Mouse (Mus musculus): ENCODE data around the gene Dip2b. TPM values are rescaled to one million over a fixed set of nuclear protein-coding genes. Genes with fewer than 3 reads are reported as not detected.

Gene Dip2b
- polyA plus RNA-seq, 1 experiment from 2014 or later, result 18.8 TPM

- no peak for ATAC-seq
- Histone ChIP-seq H3K9ac (no peak overlapping the region), H3K4me2 (no peak overlapping the region), H3K27ac (no peak overlapping the region), H3K9me3 (replicated peaks) (no peaks in the 10 kb centered on the region), H3K27me3 (no peaks in the 10 kb centered on the region), H3K4me1 (peaks cover 37% of the 10 kb centered on the region), H3K4me3 (no peak overlapping the region), H3K36me3 (ENCODE audit: poor library complexity, severe bottlenecking) (peaks cover 16% of the 10 kb centered on the region; the same call in 1 of the 2 replicates)
- 82% methylated on average over 3 of the region's 3 CpGs for WGBS
Measured at GRCm38 (mm10) chr15:100145917-100146316, 107.5 kb downstream of the Dip2b start.

- Histone ChIP-seq H3K27ac (no peak overlapping the region), H3K9me3 (replicated peaks) (no peaks in the 10 kb centered on the region), H3K4me3 (no peak overlapping the region), H3K4me2 (no peak overlapping the region), H3K27me3 (no peaks in the 10 kb centered on the region), H3K4me1 (peaks cover 10% of the 10 kb centered on the region), H3K36me3 (ENCODE audit: poor library complexity, severe bottlenecking) (peaks cover 31% of the 10 kb centered on the region), H3K9ac (no peak overlapping the region)
- ATAC-seq, result no peak
- WGBS, result 78% methylated on average over 4 of the region's 4 CpGs
Measured at GRCm38 (mm10) chr15:100150593-100150992, 112.1 kb downstream of the Dip2b start.

- Histone ChIP-seq H3K4me3 (no peak overlapping the region), H3K27me3 (no peaks in the 10 kb centered on the region), H3K27ac (no peak overlapping the region), H3K4me2 (no peak overlapping the region), H3K36me3 (ENCODE audit: poor library complexity, severe bottlenecking) (peaks cover 49% of the 10 kb centered on the region), H3K4me1 (peaks cover 7% of the 10 kb centered on the region; the same call in 1 of the 2 replicates), H3K9ac (no peak overlapping the region), H3K9me3 (replicated peaks) (no peaks in the 10 kb centered on the region)
- WGBS, result 90% methylated on average over 3 of the region's 3 CpGs
- no peak for ATAC-seq
Measured at GRCm38 (mm10) chr15:100152321-100152720, 113.9 kb downstream of the Dip2b start.

- Histone ChIP-seq H3K27me3 (no peaks in the 10 kb centered on the region), H3K4me2 (no peak overlapping the region), H3K9me3 (replicated peaks) (no peaks in the 10 kb centered on the region), H3K4me1 (peaks cover 7% of the 10 kb centered on the region; the same call in 1 of the 2 replicates), H3K4me3 (no peak overlapping the region), H3K27ac (no peak overlapping the region), H3K36me3 (ENCODE audit: poor library complexity, severe bottlenecking) (peaks cover 54% of the 10 kb centered on the region), H3K9ac (no peak overlapping the region)
- no peak for ATAC-seq
- 78% methylated on average over 3 of the region's 3 CpGs for WGBS
Measured at GRCm38 (mm10) chr15:100153024-100153423, 114.6 kb downstream of the Dip2b start.

DNA sequence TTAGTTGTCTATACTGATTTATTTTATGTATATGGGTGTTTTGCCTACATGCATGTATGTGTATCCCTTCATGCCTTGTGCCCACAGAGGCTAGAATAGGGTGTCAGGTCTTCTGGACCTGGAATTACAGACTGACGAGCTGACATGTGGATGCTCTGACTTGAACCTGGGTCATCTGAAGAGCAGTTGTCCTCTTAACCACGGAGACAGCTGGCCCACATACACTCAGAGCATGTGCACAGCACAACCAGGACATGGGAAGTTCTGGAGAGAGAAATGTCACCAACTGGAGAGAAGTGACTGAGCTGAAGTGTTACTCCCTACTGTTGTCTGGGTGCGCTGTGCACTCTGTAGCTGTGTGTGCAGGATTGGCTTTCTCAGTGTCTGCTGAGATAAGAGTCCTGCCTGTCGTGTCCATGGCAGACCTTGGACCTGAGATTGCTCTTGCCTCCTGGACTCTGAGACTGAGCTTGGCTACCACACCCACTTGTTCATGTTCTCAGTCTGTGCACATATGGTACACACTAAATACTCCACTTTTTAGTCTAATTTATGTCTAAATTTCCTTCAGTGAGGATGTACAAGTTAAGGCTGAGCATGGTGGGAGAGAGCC, 117.7 kb downstream of the Dip2b start:
- Histone ChIP-seq H3K9me3 (replicated peaks) (no peaks in the 10 kb centered on the region), H3K27me3 (no peaks in the 10 kb centered on the region), H3K4me1 (no peaks in the 10 kb centered on the region), H3K4me3 (no peak overlapping the region), H3K36me3 (ENCODE audit: poor library complexity, severe bottlenecking) (peaks cover 79% of the 10 kb centered on the region), H3K4me2 (no peak overlapping the region), H3K27ac (no peak overlapping the region), H3K9ac (no peak overlapping the region)
- no peak for ATAC-seq
- 92% methylated on average over 4 of the region's 4 CpGs for WGBS

DNA sequence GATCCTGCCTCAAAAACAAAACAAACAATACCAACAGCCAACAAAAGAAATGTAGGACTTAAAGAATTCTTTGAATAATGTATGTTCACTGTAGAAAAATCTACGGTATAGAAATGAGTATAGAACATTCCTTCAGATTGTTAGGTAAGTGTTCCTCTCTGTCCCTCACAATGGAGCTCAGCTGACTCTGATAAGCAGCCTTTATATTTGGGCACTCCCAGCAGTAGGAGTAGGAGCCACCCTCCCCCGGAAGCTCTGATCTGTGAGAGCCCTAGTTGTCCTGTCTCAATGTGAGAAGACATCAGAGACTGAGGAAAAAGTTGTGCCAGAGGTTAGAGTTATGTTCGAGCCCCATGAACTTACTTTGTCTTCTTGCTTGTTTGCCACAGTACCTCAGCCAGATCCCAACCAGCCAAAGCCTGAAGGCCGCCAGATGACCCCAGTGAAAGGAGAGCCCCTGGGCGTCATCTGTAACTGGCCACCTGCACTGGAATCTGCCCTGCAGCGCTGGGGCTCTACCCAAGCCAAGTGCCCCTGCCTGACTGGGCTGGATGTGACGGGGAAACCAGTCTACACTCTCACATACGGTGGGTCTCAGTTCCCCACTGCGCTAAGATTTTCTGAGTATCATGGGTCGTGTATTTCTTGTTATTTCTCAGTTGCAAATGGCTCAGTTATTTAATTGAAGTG, 118.5 kb downstream of the Dip2b start:
- Histone ChIP-seq H3K27ac (no peak overlapping the region), H3K4me2 (no peak overlapping the region), H3K4me3 (no peak overlapping the region), H3K4me1 (no peaks in the 10 kb centered on the region), H3K27me3 (no peaks in the 10 kb centered on the region), H3K9ac (no peak overlapping the region), H3K9me3 (replicated peaks) (no peaks in the 10 kb centered on the region), H3K36me3 (ENCODE audit: poor library complexity, severe bottlenecking) (peaks cover 85% of the 10 kb centered on the region)
- ATAC-seq, result no peak
- WGBS, result 92% methylated on average over 10 of the region's 10 CpGs

DNA sequence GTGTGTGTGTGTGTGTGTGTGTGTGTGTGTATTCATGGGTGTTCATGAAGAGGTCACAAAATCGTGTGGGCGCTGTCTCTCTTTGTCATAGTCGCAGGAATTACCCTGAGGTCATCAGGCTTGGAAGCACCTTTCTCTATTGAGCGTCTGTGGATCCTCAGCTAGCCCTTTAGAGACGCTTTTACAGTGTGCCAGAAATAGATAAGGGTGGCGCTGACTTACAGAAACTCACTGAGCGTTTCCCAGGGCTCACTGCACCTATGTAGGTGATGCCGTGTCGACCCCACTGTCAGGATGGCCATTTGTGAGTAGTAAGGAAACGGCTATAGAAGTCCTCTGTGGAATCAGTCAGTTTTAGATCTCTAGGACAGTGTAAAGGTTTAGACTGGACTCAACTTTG, 120.5 kb downstream of the Dip2b start:
- Histone ChIP-seq H3K36me3 (ENCODE audit: poor library complexity, severe bottlenecking) (peaks cover 89% of the 10 kb centered on the region), H3K27me3 (no peaks in the 10 kb centered on the region)

GRCm38 (mm10) chr15:100161747-100162280, 123.3 kb downstream of the Dip2b start:
- Histone ChIP-seq H3K4me1 (0 out of 2 replicates have a peak, but pooled peaks cover 3% of the 10 kb centered on the region), H3K27me3 (no peaks in the 10 kb centered on the region), H3K9ac (no peak overlapping the region), H3K27ac (no peak overlapping the region), H3K9me3 (replicated peaks) (no peaks in the 10 kb centered on the region), H3K4me3 (no peak overlapping the region), H3K36me3 (ENCODE audit: poor library complexity, severe bottlenecking) (peaks cover 76% of the 10 kb centered on the region), H3K4me2 (no peak overlapping the region)
- WGBS, result 90% methylated on average over 6 of the region's 6 CpGs
- no peak for ATAC-seq

More for the DNA sequence above, 120.5 kb downstream of the Dip2b start:
- 93% methylated on average over 10 of the region's 10 CpGs for WGBS
- Histone ChIP-seq H3K27ac (no peak overlapping the region), H3K9ac (no peak overlapping the region), H3K4me1 (no peaks in the 10 kb centered on the region), H3K9me3 (replicated peaks) (no peaks in the 10 kb centered on the region), H3K4me3 (no peak overlapping the region), H3K4me2 (no peak overlapping the region)
- ATAC-seq, result no peak

- 79% methylated on average over 3 of the region's 3 CpGs for WGBS
- H3K36me3 ChIP-seq (ENCODE audit: poor library complexity, severe bottlenecking), result peaks cover 79% of the 10 kb centered on the region
Measured at GRCm38 (mm10) chr15:100163381-100164051, 125.1 kb downstream of the Dip2b start.

DNA sequence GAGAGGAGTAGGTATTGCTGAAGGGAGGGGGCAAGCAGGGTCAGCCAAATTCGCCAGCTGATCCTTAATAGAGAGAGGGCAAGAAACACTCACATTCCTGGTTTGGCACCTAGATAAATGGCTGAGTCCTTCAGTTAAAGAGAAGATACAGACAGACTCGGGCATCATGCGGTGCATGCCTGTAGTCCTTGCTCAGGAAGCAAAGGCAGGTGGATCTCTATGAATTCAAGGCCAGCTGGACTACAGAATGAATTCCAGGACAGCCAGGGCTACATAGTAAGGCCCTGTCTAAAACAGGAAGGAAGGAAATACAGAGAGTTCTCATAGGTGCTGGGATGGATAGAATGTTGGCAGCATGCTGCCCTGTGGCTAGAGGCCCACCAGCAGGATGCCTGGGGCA, 128.0 kb downstream of the Dip2b start:
- 89% methylated on average over 3 of the region's 3 CpGs for WGBS
- peaks cover 77% of the 10 kb centered on the region for H3K36me3 ChIP-seq (ENCODE audit: poor library complexity, severe bottlenecking)

More at GRCm38 (mm10) chr15:100163381-100164051, 125.1 kb downstream of the Dip2b start:
- Histone ChIP-seq H3K9ac (no peak overlapping the region), H3K27me3 (no peaks in the 10 kb centered on the region), H3K4me1 (0 out of 2 replicates have a peak, but pooled peaks cover 3% of the 10 kb centered on the region), H3K4me3 (no peak overlapping the region), H3K27ac (no peak overlapping the region), H3K9me3 (replicated peaks) (no peaks in the 10 kb centered on the region), H3K4me2 (no peak overlapping the region)
- ATAC-seq, result no peak

DNA sequence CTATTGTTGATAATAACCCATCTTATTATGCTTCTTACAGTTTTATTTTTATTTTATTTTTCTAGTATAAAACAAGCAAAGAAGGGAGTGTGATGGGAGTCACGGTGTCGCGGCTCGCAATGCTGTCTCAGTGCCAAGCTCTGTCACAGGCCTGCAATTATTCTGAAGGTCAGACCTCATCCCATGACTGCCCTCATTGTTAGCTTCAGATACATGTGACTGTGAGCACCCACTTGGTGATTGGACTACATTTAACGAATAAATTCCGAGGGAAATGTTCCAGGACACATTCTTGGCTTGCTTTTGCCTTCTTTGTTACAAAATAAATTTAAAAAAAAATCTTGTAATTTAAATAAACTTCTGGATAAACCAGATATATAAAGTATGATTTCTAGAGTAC, 129.3 kb downstream of the Dip2b start:
- Histone ChIP-seq H3K36me3 (ENCODE audit: poor library complexity, severe bottlenecking) (peaks cover 76% of the 10 kb centered on the region), H3K4me1 (0 out of 2 replicates have a peak, but pooled peaks cover 3% of the 10 kb centered on the region), H3K27me3 (no peaks in the 10 kb centered on the region), H3K9ac (no peak overlapping the region), H3K4me2 (no peak overlapping the region), H3K9me3 (replicated peaks) (no peaks in the 10 kb centered on the region), H3K4me3 (no peak overlapping the region), H3K27ac (no peak overlapping the region)
- WGBS, result 70% methylated on average over 6 of the region's 6 CpGs
- ATAC-seq, result no peak

More for the DNA sequence above, 128.0 kb downstream of the Dip2b start:
- no peak for ATAC-seq
- Histone ChIP-seq H3K9me3 (replicated peaks) (no peaks in the 10 kb centered on the region), H3K4me1 (0 out of 2 replicates have a peak, but pooled peaks cover 3% of the 10 kb centered on the region), H3K27me3 (no peaks in the 10 kb centered on the region), H3K9ac (no peak overlapping the region), H3K4me3 (no peak overlapping the region), H3K27ac (no peak overlapping the region), H3K4me2 (no peak overlapping the region)

- H3K4me1 ChIP-seq, result 0 out of 2 replicates have a peak, but pooled peaks cover 3% of the 10 kb centered on the region
- H3K36me3 ChIP-seq (ENCODE audit: poor library complexity, severe bottlenecking), result peaks cover 76% of the 10 kb centered on the region
- H3K9ac ChIP-seq, result no peak overlapping the region
- H3K27me3 ChIP-seq, result no peaks in the 10 kb centered on the region
- H3K4me3 ChIP-seq, result no peak overlapping the region
- 87% methylated on average over 8 of the region's 8 CpGs for WGBS
- ATAC-seq, result no peak
- H3K4me2 ChIP-seq, result no peak overlapping the region
- no peaks in the 10 kb centered on the region for H3K9me3 ChIP-seq (replicated peaks)
- H3K27ac ChIP-seq, result peak overlapping the region; percentile 31; the same call in 1 of the 2 replicates
Measured at GRCm38 (mm10) chr15:100168191-100168606, 129.7 kb downstream of the Dip2b start.
